Mouse (Mus musculus) kidney, embryonic 15.5 days (tissue): ENCODE measurements around the gene Lpin3. TPM values are rescaled to one million over a fixed set of nuclear protein-coding genes. Genes with fewer than 3 reads are reported as not detected.

ENCODE experiments used
- ATAC-seq: fragments of 200-750 bp; cut with Nextera tagmentation; replicated peaks from 2 replicates; pipeline ENCODE4 v1.8.0; 2017; ENCODE audit warnings: moderate TSS enrichment; ENCODE audit not compliant: low FRiP score
- H3K27ac ChIP-seq: fragments of 300-500 bp; sonication (generic); 2 replicates; pipeline ENCODE4 v1.5.1; 2015; ENCODE audit warnings: mild to moderate bottlenecking, inconsistent platforms
- H3K27me3 ChIP-seq: fragments of 300-500 bp; sonication (generic); 2 replicates; pipeline ENCODE4 v1.6.1; 2015; ENCODE audit warnings: inconsistent platforms
- H3K36me3 ChIP-seq: fragments of 300-500 bp; sonication (generic); 2 replicates; pipeline ENCODE4 v1.6.1; 2015; ENCODE audit warnings: inconsistent platforms
- H3K4me1 ChIP-seq: fragments of 300-500 bp; sonication (generic); 2 replicates; pipeline ENCODE4 v1.6.1; 2015; ENCODE audit warnings: inconsistent platforms
- H3K4me2 ChIP-seq: fragments of 300-500 bp; sonication (generic); 2 replicates; pipeline ENCODE4 v1.6.1; 2015; ENCODE audit warnings: moderate library complexity, mild to moderate bottlenecking, inconsistent platforms
- H3K4me3 ChIP-seq: fragments of 300-500 bp; sonication (generic); replicated peaks from 2 replicates; pipeline ENCODE4 v1.5.1; 2015; ENCODE audit warnings: mild to moderate bottlenecking, inconsistent platforms
- H3K9ac ChIP-seq: fragments of 300-500 bp; sonication (generic); 2 replicates; pipeline ENCODE4 v1.6.1; 2015; ENCODE audit warnings: mild to moderate bottlenecking, inconsistent platforms
- H3K9me3 ChIP-seq: fragments of 300-500 bp; sonication (generic); replicated peaks from 2 replicates; pipeline ENCODE4 v1.6.1; 2016; ENCODE audit warnings: inconsistent platforms
- WGBS: fragments of 180-500 bp; shearing (Covaris S2); methylation state at CpG from one replicate; pipeline ENCODE4 v1.1.7; 2015; ENCODE audit warnings: mixed read lengths; 5-methylcytosine and 5-hydroxymethylcytosine counted together
- polyA plus RNA-seq: library from polyadenylated mRNA; unstranded; fragments of >200 nt; fragmentation: Nextera tagmentation; extraction: Ambion mirVana; gene quantifications from 2 replicates; pipeline ENCODE4 v1.2.1, GENCODE M21; 2015

The Lpin3 gene
- polyA plus RNA-seq, 1 experiment from 2014 or later = 3.8 TPM

GRCm38 (mm10) chr2:160871310-160871709 lies 9.2 kb upstream of the Lpin3 start:
- peak overlapping the region; percentile 62; the same call in 1 of the 2 replicates for H3K27ac ChIP-seq
- no peaks in the 10 kb centered on the region for H3K27me3 ChIP-seq
- peak overlapping the region; percentile 43 for H3K4me2 ChIP-seq
- ATAC-seq = no peak
- H3K4me3 ChIP-seq = peak overlapping the region; percentile 25
- H3K4me1 ChIP-seq = peaks cover 20% of the 10 kb centered on the region
- H3K36me3 ChIP-seq = no peaks in the 10 kb centered on the region
- WGBS = 72% methylated on average over 3 of the region's 3 CpGs
- no peaks in the 10 kb centered on the region for H3K9me3 ChIP-seq
- peak overlapping the region; percentile 17; the same call in 1 of the 2 replicates for H3K9ac ChIP-seq

- H3K27ac ChIP-seq = peak overlapping the region; percentile 98
- H3K4me1 ChIP-seq = peaks cover 20% of the 10 kb centered on the region
- H3K9me3 ChIP-seq = no peaks in the 10 kb centered on the region
- H3K4me3 ChIP-seq = peak overlapping the region; percentile 95
- peak overlapping the region; percentile 98 for H3K9ac ChIP-seq
- H3K36me3 ChIP-seq = no peaks in the 10 kb centered on the region
- no peaks in the 10 kb centered on the region for H3K27me3 ChIP-seq
- ATAC-seq = peak; percentile 88
- peak overlapping the region; percentile 83 for H3K4me2 ChIP-seq
- WGBS = under 1% methylated on average over 40 of the region's 47 CpGs
Observed at GRCm38 (mm10) chr2:160872395-160872794, 8.1 kb upstream of the Lpin3 start.

GRCm38 (mm10) chr2:160872890-160873382 lies 7.5 kb upstream of the Lpin3 start, which contains the start of gene Zhx3:
Gene Zhx3, minus strand, starts transcription at chr2:160872998.
- H3K27ac ChIP-seq = peak within 1 kb of the TSS; percentile 98
- peak within 1 kb of the TSS; percentile 98 for H3K9ac ChIP-seq
- peak; percentile 97 for ATAC-seq
- peaks cover 20% of the 10 kb centered on the region for H3K4me1 ChIP-seq
- H3K36me3 ChIP-seq = no peaks in the 10 kb centered on the region
- H3K4me3 ChIP-seq = peak within 1 kb of the TSS; percentile 95
- peak within 1 kb of the TSS; percentile 83 for H3K4me2 ChIP-seq
- no peaks in the 10 kb centered on the region for H3K27me3 ChIP-seq
- under 1% methylated on average over 37 of the region's 48 CpGs for WGBS
- no peaks in the 10 kb centered on the region for H3K9me3 ChIP-seq

- no peak for ATAC-seq
- H3K27ac ChIP-seq = no peak overlapping the region
Observed at GRCm38 (mm10) chr2:160874231-160874877, 6.1 kb upstream of the Lpin3 start.

GRCm38 (mm10) chr2:160876115-160876514 lies 4.4 kb upstream of the Lpin3 start:
- Histone ChIP-seq H3K4me3 (no peak overlapping the region), H3K9ac (no peak overlapping the region), H3K9me3 (no peaks in the 10 kb centered on the region), H3K27me3 (no peaks in the 10 kb centered on the region), H3K36me3 (no peaks in the 10 kb centered on the region), H3K4me1 (peaks cover 18% of the 10 kb centered on the region), H3K27ac (no peak overlapping the region), H3K4me2 (no peak overlapping the region)
- WGBS = 86% methylated on average over 4 of the region's 4 CpGs
- ATAC-seq = no peak

More at GRCm38 (mm10) chr2:160874231-160874877, 6.1 kb upstream of the Lpin3 start:
- Histone ChIP-seq H3K9ac (no peak overlapping the region), H3K27me3 (no peaks in the 10 kb centered on the region), H3K36me3 (no peaks in the 10 kb centered on the region), H3K9me3 (no peaks in the 10 kb centered on the region), H3K4me2 (no peak overlapping the region), H3K4me1 (peaks cover 17% of the 10 kb centered on the region), H3K4me3 (no peak overlapping the region)
- 70% methylated on average over 5 of the region's 5 CpGs for WGBS

GRCm38 (mm10) chr2:160881462-160882101 lies 1.1 kb downstream of the Lpin3 start:
- no peaks in the 10 kb centered on the region for H3K27me3 ChIP-seq
- 56% methylated on average over 6 of the region's 6 CpGs for WGBS
- no peak overlapping the region for H3K9ac ChIP-seq
- no peaks in the 10 kb centered on the region for H3K9me3 ChIP-seq
- H3K27ac ChIP-seq = no peak overlapping the region
- H3K36me3 ChIP-seq = no peaks in the 10 kb centered on the region
- ATAC-seq = no peak
- H3K4me1 ChIP-seq = 0 out of 2 replicates have a peak, but pooled peaks cover 2% of the 10 kb centered on the region
- no peak overlapping the region for H3K4me2 ChIP-seq
- H3K4me3 ChIP-seq = no peak overlapping the region

GRCm38 (mm10) chr2:160882436-160882835 lies 2.0 kb downstream of the Lpin3 start:
- Histone ChIP-seq H3K9ac (no peak overlapping the region), H3K4me1 (peaks cover 6% of the 10 kb centered on the region; the same call in 1 of the 2 replicates), H3K36me3 (no peaks in the 10 kb centered on the region), H3K27me3 (no peaks in the 10 kb centered on the region), H3K9me3 (no peaks in the 10 kb centered on the region), H3K4me3 (no peak overlapping the region), H3K27ac (no peak overlapping the region), H3K4me2 (no peak overlapping the region)
- 81% methylated on average over 5 of the region's 5 CpGs for WGBS
- no peak for ATAC-seq

- H3K4me1 ChIP-seq = peaks cover 17% of the 10 kb centered on the region
- no peaks in the 10 kb centered on the region for H3K9me3 ChIP-seq
- H3K27me3 ChIP-seq = no peaks in the 10 kb centered on the region
- no peaks in the 10 kb centered on the region for H3K36me3 ChIP-seq
- no peak overlapping the region for H3K27ac ChIP-seq
- no peak overlapping the region for H3K4me2 ChIP-seq
- WGBS = 80% methylated on average over 4 of the region's 4 CpGs
- ATAC-seq = no peak
- no peak overlapping the region for H3K9ac ChIP-seq
- H3K4me3 ChIP-seq = no peak overlapping the region
Observed at GRCm38 (mm10) chr2:160883912-160884311, 3.4 kb downstream of the Lpin3 start.

- no peak overlapping the region for H3K4me2 ChIP-seq
- no peak for ATAC-seq
- H3K9me3 ChIP-seq = no peaks in the 10 kb centered on the region
- H3K27me3 ChIP-seq = no peaks in the 10 kb centered on the region
- no peak overlapping the region for H3K4me3 ChIP-seq
- peaks cover 17% of the 10 kb centered on the region for H3K4me1 ChIP-seq
- no peak overlapping the region for H3K27ac ChIP-seq
- H3K9ac ChIP-seq = no peak overlapping the region
- WGBS = 44% methylated on average over 2 of the region's 2 CpGs
- no peaks in the 10 kb centered on the region for H3K36me3 ChIP-seq
Observed at GRCm38 (mm10) chr2:160884830-160885229, 4.4 kb downstream of the Lpin3 start.

- no peaks in the 10 kb centered on the region for H3K9me3 ChIP-seq
- H3K27me3 ChIP-seq = no peaks in the 10 kb centered on the region
- no peak overlapping the region for H3K9ac ChIP-seq
- H3K27ac ChIP-seq = no peak overlapping the region
- WGBS = 74% methylated on average over 3 of the region's 3 CpGs
- H3K36me3 ChIP-seq = no peaks in the 10 kb centered on the region
- no peak overlapping the region for H3K4me3 ChIP-seq
- ATAC-seq = no peak
- no peak overlapping the region for H3K4me2 ChIP-seq
- peaks cover 15% of the 10 kb centered on the region for H3K4me1 ChIP-seq
Observed at GRCm38 (mm10) chr2:160886221-160886620, 5.8 kb downstream of the Lpin3 start.

GRCm38 (mm10) chr2:160887284-160887683 lies 6.8 kb downstream of the Lpin3 start:
- Histone ChIP-seq H3K36me3 (no peaks in the 10 kb centered on the region), H3K4me2 (peak overlapping the region; percentile 76), H3K9ac (peak overlapping the region; percentile 18; the same call in 1 of the 2 replicates), H3K9me3 (no peaks in the 10 kb centered on the region), H3K4me1 (peaks cover 15% of the 10 kb centered on the region), H3K27ac (peak overlapping the region; percentile 30; the same call in 1 of the 2 replicates), H3K27me3 (no peaks in the 10 kb centered on the region), H3K4me3 (peak overlapping the region; percentile 47)
- WGBS = 2% methylated on average over 11 of the region's 11 CpGs
- ATAC-seq = peak; percentile 88

- under 1% methylated on average over 26 of the region's 26 CpGs for WGBS
- H3K27ac ChIP-seq = peak overlapping the region; percentile 30; the same call in 1 of the 2 replicates
- H3K27me3 ChIP-seq = no peaks in the 10 kb centered on the region
Observed at GRCm38 (mm10) chr2:160887859-160888258, 7.4 kb downstream of the Lpin3 start.

More at GRCm38 (mm10) chr2:160887859-160888258, 7.4 kb downstream of the Lpin3 start:
- Histone ChIP-seq H3K9me3 (no peaks in the 10 kb centered on the region), H3K4me2 (peak overlapping the region; percentile 76), H3K9ac (peak overlapping the region; percentile 18), H3K4me3 (peak overlapping the region; percentile 47), H3K4me1 (peaks cover 15% of the 10 kb centered on the region), H3K36me3 (no peaks in the 10 kb centered on the region)
- peak; percentile 92 for ATAC-seq
